Comparison of ENCODE assay signal across 34 mouse cellular contexts in genomic region chr6:38087242-38088026, GRCm38 (mm10). TPM values are rescaled to one million over a fixed set of nuclear protein-coding genes. Genes with fewer than 3 reads are reported as not detected.
DNase-seq lines count a peak whose midpoint lies in the region; ATAC-seq lines count a peak whose summit lies in the region.
"Had no signal": no experiment of that assay in that cellular context is flagged by ENCODE, and none has a peak within 500 bp of the region (broad histone marks: within the 10 kb centered on the region; RNA-seq: fewer than 3 reads in every experiment).

No protein-coding gene starts in this region.

- H3K4me3 ChIP-seq in stomach, embryonic 15.5 days (replicated peaks): no peak overlapping the region
- H3K4me3 ChIP-seq: embryonic facial prominence, embryonic 10.5 days; embryonic facial prominence, embryonic 13.5 days; erythroblast, embryonic 14.5 days; forebrain, embryonic 12.5 days; forebrain, embryonic 15.5 days; heart, adult 2 months; heart, embryonic 10.5 days; heart, embryonic 13.5 days had no signal

- H3K27me3 ChIP-seq in stomach, embryonic 15.5 days (replicated peaks): no peaks in the 10 kb centered on the region
- H3K27me3 ChIP-seq: embryonic facial prominence, embryonic 13.5 days; forebrain, embryonic 12.5 days; forebrain, embryonic 15.5 days; heart, embryonic 13.5 days had no signal

- WGBS in stomach, embryonic 15.5 days: 68% methylated on average over 9 of the region's 9 CpGs

- no peaks in the 10 kb centered on the region for H3K4me1 ChIP-seq in stomach, embryonic 15.5 days
- H3K4me1 ChIP-seq: embryonic facial prominence, embryonic 10.5 days; forebrain, embryonic 12.5 days; forebrain, embryonic 15.5 days had no signal

- peak; percentile 50 for DNase-seq in ES-CJ7 (ENCODE audit: low read depth, low spot score)
- DNase-seq in R1 (ENCODE audit: low read depth, low spot score): peak; percentile 86
- no peak for DNase-seq in lung, postnatal 4 days
- no peak for DNase-seq in layer of hippocampus, adult 18-20 months (ENCODE audit: low spot score in 2 of 2)
- no peak for DNase-seq in thymus, postnatal 25 days
- DNase-seq: adrenal gland, adult 2 months; adrenal gland, postnatal 14 days; cerebellum, adult 11-12 months; cerebellum, adult 8-10 months; cerebellum, postnatal 10 days; cerebellum, postnatal 36 days; embryo, embryonic 11 days; gastrocnemius, postnatal 36 days; heart, adult 2 months; heart, postnatal 14 days; heart, postnatal 4 days had no signal

- no peak overlapping the region for H3K9ac ChIP-seq in stomach, embryonic 15.5 days
- H3K9ac ChIP-seq: embryonic facial prominence, embryonic 13.5 days; forebrain, embryonic 12.5 days; forebrain, embryonic 15.5 days; heart, embryonic 13.5 days; hindbrain, embryonic 14.5 days had no signal

- peak; percentile 31; the same call in 1 of the 2 replicates for ATAC-seq in stomach, embryonic 15.5 days (ENCODE audit: insufficient read depth, low FRiP score, low read depth)
- ATAC-seq: CD4-positive, CD25-positive, alpha-beta regulatory T cell, adult 4 months; forebrain, embryonic 15.5 days; hindbrain, postnatal 0 days; inflammation-experienced regulatory T-cells, adult 6 months had no signal

- H3K9me3 ChIP-seq in stomach, embryonic 15.5 days: no peaks in the 10 kb centered on the region
- H3K9me3 ChIP-seq: embryonic facial prominence, embryonic 10.5 days; embryonic facial prominence, embryonic 13.5 days; forebrain, embryonic 12.5 days; forebrain, embryonic 15.5 days; heart, embryonic 10.5 days; heart, embryonic 13.5 days had no signal

- no peak overlapping the region for H3K27ac ChIP-seq in stomach, embryonic 15.5 days
- H3K27ac ChIP-seq: embryonic facial prominence, embryonic 10.5 days; embryonic facial prominence, embryonic 13.5 days; forebrain, embryonic 12.5 days; forebrain, embryonic 15.5 days; heart, adult 2 months; heart, embryonic 10.5 days; heart, embryonic 13.5 days; hindbrain, embryonic 14.5 days; hindbrain, postnatal 0 days had no signal

- H3K36me3 ChIP-seq in stomach, embryonic 15.5 days: no peaks in the 10 kb centered on the region; the same call in 1 of the 2 replicates
- H3K36me3 ChIP-seq: embryonic facial prominence, embryonic 10.5 days; embryonic facial prominence, embryonic 13.5 days; forebrain, embryonic 12.5 days; forebrain, embryonic 15.5 days; heart, embryonic 10.5 days; heart, embryonic 13.5 days had no signal

- no peak overlapping the region for H3K4me2 ChIP-seq in stomach, embryonic 15.5 days
- H3K4me2 ChIP-seq: embryonic facial prominence, embryonic 13.5 days; forebrain, embryonic 12.5 days; forebrain, embryonic 15.5 days; heart, embryonic 13.5 days; hindbrain, embryonic 14.5 days had no signal

RNA-seq across cellular contexts. Expression of gene Tmem213, which starts 21.6 kb away (rescaled TPM):
- 1.4 and 1.8 TPM in 2 replicates for polyA plus RNA-seq in stomach, embryonic 15.5 days (2015; fragmentation: Nextera tagmentation; extraction: Ambion mirVana)
- not detected for total RNA-seq in layer of hippocampus, adult 18-20 months (2021)
- total RNA-seq: adrenal gland, adult 2 months; adrenal gland, postnatal 14 days; gastrocnemius, adult 8-10 months; gastrocnemius, postnatal 36 days; granulocyte monocyte progenitor cell, adult 5-6 weeks; heart, adult 2 months; heart, postnatal 14 days; heart, postnatal 4 days; hindbrain, postnatal 0 days; MEL had no signal
- polyA plus RNA-seq: adrenal gland, adult 2 months; C2C12; CD4-positive, CD25-positive, alpha-beta regulatory T cell, adult 4 months; cortical plate, adult 2 months; erythroblast, embryonic 14.5 days; forebrain, embryonic 12.5 days; forebrain, embryonic 15.5 days; heart, adult 2 months; heart, embryonic 10.5 days; heart, embryonic 13.5 days; hindbrain, embryonic 11.5 days; hindbrain, embryonic 14.5 days; hindbrain, postnatal 0 days; inflammation-experienced regulatory T-cells, adult 6 months had no signal

RNA-seq across cellular contexts. Expression of gene Atp6v0a4, which starts 37.0 kb away (rescaled TPM):
- 7.3 and 7.8 TPM in 2 replicates for polyA plus RNA-seq in stomach, embryonic 15.5 days (2015; fragmentation: Nextera tagmentation; extraction: Ambion mirVana)
- total RNA-seq in layer of hippocampus, adult 18-20 months (2021): 1 to 10 TPM; 1.6 to 1.7 TPM
- total RNA-seq: granulocyte monocyte progenitor cell, adult 5-6 weeks had no signal
- polyA plus RNA-seq: CD4-positive, CD25-positive, alpha-beta regulatory T cell, adult 4 months; erythroblast, embryonic 14.5 days; forebrain, embryonic 12.5 days; heart, embryonic 10.5 days; hindbrain, embryonic 11.5 days; inflammation-experienced regulatory T-cells, adult 6 months had no signal

RNA-seq across cellular contexts. Expression of gene Svopl, which starts 40.6 kb away (rescaled TPM):
- 0.86 and 0.94 TPM in 2 replicates for polyA plus RNA-seq in stomach, embryonic 15.5 days (2015; fragmentation: Nextera tagmentation; extraction: Ambion mirVana)
- under 1 TPM; 0.43 to 0.59 TPM for total RNA-seq in layer of hippocampus, adult 18-20 months (2021)
- total RNA-seq: granulocyte monocyte progenitor cell, adult 5-6 weeks; hindbrain, postnatal 0 days; MEL had no signal
- polyA plus RNA-seq: cortical plate, adult 2 months; erythroblast, embryonic 14.5 days had no signal

Comparison
In these comparisons a context has a peak if more than half of its experiments do, and no peak if none do; other contexts are left out.
1. DNase-seq: peak in ES-CJ7 (single experiment) and R1 (single experiment); none in lung, postnatal 4 days (0 of 2), layer of hippocampus, adult 18-20 months (0 of 2) and thymus, postnatal 25 days (single experiment).